Mouse (Mus musculus): Measurements from ENCODE around the gene 0610009B22Rik.

0610009B22Rik gene

GRCm38 (mm10) chr11:51635525-51636322 lies 53.0 kb downstream of the 0610009B22Rik start, which contains the start of gene Rmnd5b:
TSS of gene Rmnd5b (minus strand) at chr11:51635896.
- peak; percentile 91 for DNase-seq (ENCODE audit: low spot score)
